16 mouse cellular contexts compared by ENCODE assay signal in genomic region chr7:24422251-24422650, GRCm38 (mm10). TPM values are rescaled to one million over a fixed set of nuclear protein-coding genes. Genes with fewer than 3 reads are reported as not detected.
DNase-seq lines count a peak whose midpoint lies in the region; ATAC-seq and TF ChIP-seq lines count a peak whose summit lies in the region.
"Had no signal": no experiment of that assay in that cellular context is flagged by ENCODE, and none has a peak within 500 bp of the region (broad histone marks: within the 10 kb centered on the region; RNA-seq: fewer than 3 reads in every experiment).

No protein-coding gene starts in this region.

- H3K9me3 ChIP-seq in limb, embryonic 13.5 days: no peaks in the 10 kb centered on the region
- H3K9me3 ChIP-seq in limb, embryonic 10.5 days (replicated peaks): no peaks in the 10 kb centered on the region
- H3K9me3 ChIP-seq in hindbrain, embryonic 16.5 days (ENCODE audit: control insufficient read depth, low read length): no peaks in the 10 kb centered on the region
- no peaks in the 10 kb centered on the region for H3K9me3 ChIP-seq in midbrain, embryonic 14.5 days (ENCODE audit: control insufficient read depth, low read length)
- no peaks in the 10 kb centered on the region for H3K9me3 ChIP-seq in intestine, postnatal 0 days (ENCODE audit: control insufficient read depth)
- H3K9me3 ChIP-seq: embryonic facial prominence, embryonic 15.5 days had no signal

- intact Hi-C loops in gastrocnemius, postnatal 14 days (cut with DNase I; ENCODE audit: low total_unique reads): no loop called here

- no peak overlapping the region for H3K4me2 ChIP-seq in limb, embryonic 13.5 days (replicated peaks)
- H3K4me2 ChIP-seq in hindbrain, embryonic 16.5 days (ENCODE audit: low read length): no peak overlapping the region
- H3K4me2 ChIP-seq in midbrain, embryonic 14.5 days (ENCODE audit: low read length): no peak overlapping the region
- no peak overlapping the region for H3K4me2 ChIP-seq in intestine, postnatal 0 days (replicated peaks; ENCODE audit: low read depth)
- H3K4me2 ChIP-seq: embryonic facial prominence, embryonic 15.5 days had no signal

- no peak for DNase-seq in limb, embryonic 10.5 days (ENCODE audit: low spot score)
- DNase-seq in cerebellum, postnatal 10 days: peak; percentile 78 to 84
- peak; percentile 8 for DNase-seq in midbrain, embryonic 14.5 days
- DNase-seq in gastrocnemius, postnatal 14 days: no peak
- DNase-seq in heart, postnatal 4 days: no peak
- DNase-seq: adrenal gland, postnatal 14 days; liver; lung, postnatal 10 days had no signal

- H3K27ac ChIP-seq in limb, embryonic 13.5 days: no peak overlapping the region
- no peak overlapping the region for H3K27ac ChIP-seq in limb, embryonic 10.5 days
- peak overlapping the region; percentile 64; the same call in 1 of the 2 replicates for H3K27ac ChIP-seq in hindbrain, embryonic 16.5 days (ENCODE audit: low read depth, low read length)
- H3K27ac ChIP-seq in midbrain, embryonic 14.5 days (replicated peaks; ENCODE audit: low read depth, low read length): no peak overlapping the region
- H3K27ac ChIP-seq in intestine, postnatal 0 days (ENCODE audit: low read depth, low read length): no peak overlapping the region
- H3K27ac ChIP-seq: embryonic facial prominence, embryonic 15.5 days had no signal

- no peak overlapping the region for H3K4me3 ChIP-seq in limb, embryonic 13.5 days
- no peak overlapping the region for H3K4me3 ChIP-seq in limb, embryonic 10.5 days
- no peak overlapping the region for H3K4me3 ChIP-seq in hindbrain, embryonic 16.5 days (ENCODE audit: low read length)
- H3K4me3 ChIP-seq in midbrain, embryonic 14.5 days (replicated peaks; ENCODE audit: low read depth, low read length): no peak overlapping the region
- no peak overlapping the region for H3K4me3 ChIP-seq in intestine, postnatal 0 days (ENCODE audit: low read depth, low read length)
- H3K4me3 ChIP-seq: embryonic facial prominence, embryonic 15.5 days had no signal

- 80% methylated on average over 8 of the region's 8 CpGs for WGBS in limb, embryonic 13.5 days
- WGBS in limb, embryonic 10.5 days: 85% methylated on average over 8 of the region's 8 CpGs
- WGBS in hindbrain, embryonic 16.5 days: 46% methylated on average over 8 of the region's 8 CpGs
- 44% methylated on average over 8 of the region's 8 CpGs for WGBS in midbrain, embryonic 14.5 days
- 83% methylated on average over 8 of the region's 8 CpGs for WGBS in intestine, postnatal 0 days

- H3K27me3 ChIP-seq in limb, embryonic 13.5 days: no peaks in the 10 kb centered on the region
- no peaks in the 10 kb centered on the region for H3K27me3 ChIP-seq in limb, embryonic 10.5 days (ENCODE audit: low read depth, poor library complexity, severe bottlenecking)
- no peaks in the 10 kb centered on the region for H3K27me3 ChIP-seq in hindbrain, embryonic 16.5 days (replicated peaks; ENCODE audit: control insufficient read depth, insufficient read depth, low read length)
- no peaks in the 10 kb centered on the region for H3K27me3 ChIP-seq in midbrain, embryonic 14.5 days (ENCODE audit: control insufficient read depth, insufficient read depth, low read length)
- H3K27me3 ChIP-seq in intestine, postnatal 0 days (replicated peaks; ENCODE audit: control insufficient read depth, insufficient read depth, low read length): no peaks in the 10 kb centered on the region
- H3K27me3 ChIP-seq: CH12.LX; embryonic facial prominence, embryonic 15.5 days had no signal

- peaks cover 3% of the 10 kb centered on the region for H3K4me1 ChIP-seq in limb, embryonic 13.5 days
- H3K4me1 ChIP-seq in limb, embryonic 10.5 days: peaks cover 4% of the 10 kb centered on the region
- H3K4me1 ChIP-seq in hindbrain, embryonic 16.5 days (ENCODE audit: control insufficient read depth, insufficient read depth, low read depth, low read length): peaks cover 7% of the 10 kb centered on the region
- peaks cover 15% of the 10 kb centered on the region; the same call in 1 of the 2 replicates for H3K4me1 ChIP-seq in midbrain, embryonic 14.5 days (ENCODE audit: control insufficient read depth, insufficient read depth, low read length)
- H3K4me1 ChIP-seq in intestine, postnatal 0 days (replicated peaks; ENCODE audit: control insufficient read depth, insufficient read depth, low read length): no peaks in the 10 kb centered on the region
- H3K4me1 ChIP-seq: embryonic facial prominence, embryonic 15.5 days had no signal

- H3K36me3 ChIP-seq in limb, embryonic 13.5 days: peaks cover 40% of the 10 kb centered on the region
- H3K36me3 ChIP-seq in limb, embryonic 10.5 days: peaks cover 44% of the 10 kb centered on the region
- peaks cover 4% of the 10 kb centered on the region for H3K36me3 ChIP-seq in hindbrain, embryonic 16.5 days (ENCODE audit: control insufficient read depth, insufficient read depth, low read length)
- H3K36me3 ChIP-seq in midbrain, embryonic 14.5 days (ENCODE audit: control insufficient read depth, insufficient read depth, low read length): peaks cover 25% of the 10 kb centered on the region
- H3K36me3 ChIP-seq in intestine, postnatal 0 days (ENCODE audit: control insufficient read depth, insufficient read depth): peaks cover 28% of the 10 kb centered on the region; the same call in 1 of the 2 replicates

- no peak for TF ChIP-seq CTCF in intestine, postnatal 0 days (IDR thresholded peaks at IDR 0.05; ENCODE audit: low read depth)

- 0 out of 2 replicates have a peak overlapping the region, but pooled peaks have one; percentile 4 for H3K9ac ChIP-seq in limb, embryonic 13.5 days
- no peak overlapping the region; the same call in 1 of the 2 replicates for H3K9ac ChIP-seq in hindbrain, embryonic 16.5 days (ENCODE audit: low read depth, low read length)
- no peak overlapping the region for H3K9ac ChIP-seq in midbrain, embryonic 14.5 days (replicated peaks; ENCODE audit: low read length)
- H3K9ac ChIP-seq in intestine, postnatal 0 days (ENCODE audit: low read depth, low read length): no peak overlapping the region
- H3K9ac ChIP-seq: embryonic facial prominence, embryonic 15.5 days had no signal

- no peak for ATAC-seq in limb, embryonic 13.5 days (ENCODE audit: low FRiP score, low read depth)
- ATAC-seq in hindbrain, embryonic 16.5 days: peak; percentile 77
- ATAC-seq in midbrain, embryonic 14.5 days (ENCODE audit: low FRiP score, low TSS enrichment): no peak; the same call in 1 of the 2 replicates
- no peak for ATAC-seq in intestine, postnatal 0 days

RNA-seq across cellular contexts. Expression of gene Smg9, which starts 22.8 kb away (rescaled TPM):
- polyA plus RNA-seq in limb, embryonic 13.5 days (2015; fragmentation: Nextera tagmentation; extraction: Ambion mirVana): 24.5 and 25.1 TPM in 2 replicates
- polyA plus RNA-seq in limb, embryonic 10.5 days (2016; fragmentation: Nextera tagmentation; extraction: Ambion mirVana): 28.3 and 29.0 TPM in 2 replicates
- polyA plus RNA-seq in hindbrain, embryonic 16.5 days (2015; fragmentation: Nextera tagmentation; extraction: Ambion mirVana): 38.2 and 38.9 TPM in 2 replicates
- 32.9 and 33.3 TPM in 2 replicates for polyA plus RNA-seq in midbrain, embryonic 14.5 days (2014; fragmentation: Nextera tagmentation; extraction: Ambion mirVana)
- total RNA-seq in gastrocnemius, postnatal 14 days (2021): 1 to 10 TPM; 9.2 to 9.5 TPM
- total RNA-seq in heart, postnatal 4 days (2021): 10 to 100 TPM; 15.0 to 15.5 TPM
- polyA plus RNA-seq in intestine, postnatal 0 days (2015; fragmentation: Nextera tagmentation; extraction: Ambion mirVana): 14.0 and 15.1 TPM in 2 replicates

RNA-seq across cellular contexts. Expression of gene Irgc1, which starts 29.8 kb away (rescaled TPM):
- polyA plus RNA-seq in limb, embryonic 13.5 days (2015; fragmentation: Nextera tagmentation; extraction: Ambion mirVana): not detected in 2 replicates
- not detected in 2 replicates for polyA plus RNA-seq in limb, embryonic 10.5 days (2016; fragmentation: Nextera tagmentation; extraction: Ambion mirVana)
- polyA plus RNA-seq in hindbrain, embryonic 16.5 days (2015; fragmentation: Nextera tagmentation; extraction: Ambion mirVana): not detected in 2 replicates
- not detected in 2 replicates for polyA plus RNA-seq in midbrain, embryonic 14.5 days (2014; fragmentation: Nextera tagmentation; extraction: Ambion mirVana)
- under 1 TPM in 1 of 2 experiments, not detected in 1; 0.12 TPM for total RNA-seq in gastrocnemius, postnatal 14 days (2021)
- total RNA-seq in heart, postnatal 4 days (2021): not detected
- not detected in 2 replicates for polyA plus RNA-seq in intestine, postnatal 0 days (2015; fragmentation: Nextera tagmentation; extraction: Ambion mirVana)
- total RNA-seq: adrenal gland, postnatal 14 days; CH12.LX; granulocyte monocyte progenitor cell, adult 5-6 weeks; hematopoietic stem cell, adult 5-6 weeks; layer of hippocampus, postnatal 14 days had no signal
- polyA plus RNA-seq: embryonic facial prominence, embryonic 15.5 days had no signal

RNA-seq across cellular contexts. Expression of gene Plaur, which starts 40.0 kb away (rescaled TPM):
- 3.3 and 3.5 TPM in 2 replicates for polyA plus RNA-seq in limb, embryonic 13.5 days (2015; fragmentation: Nextera tagmentation; extraction: Ambion mirVana)
- 2.2 and 2.5 TPM in 2 replicates for polyA plus RNA-seq in limb, embryonic 10.5 days (2016; fragmentation: Nextera tagmentation; extraction: Ambion mirVana)
- polyA plus RNA-seq in hindbrain, embryonic 16.5 days (2015; fragmentation: Nextera tagmentation; extraction: Ambion mirVana): 1.8 and 2.2 TPM in 2 replicates
- 1.1 and 2.6 TPM in 2 replicates for polyA plus RNA-seq in midbrain, embryonic 14.5 days (2014; fragmentation: Nextera tagmentation; extraction: Ambion mirVana)
- 1 to 10 TPM in 1 of 2 experiments, under 1 TPM in 1; 0.84 to 1.2 TPM for total RNA-seq in gastrocnemius, postnatal 14 days (2021)
- 10 to 100 TPM in 1 of 2 experiments, 1 to 10 TPM in 1; 6.4 to 10.4 TPM for total RNA-seq in heart, postnatal 4 days (2021)
- polyA plus RNA-seq in intestine, postnatal 0 days (2015; fragmentation: Nextera tagmentation; extraction: Ambion mirVana): 6.9 and 7.8 TPM in 2 replicates

RNA-seq across cellular contexts. Expression of gene Kcnn4, which starts 52.2 kb away (rescaled TPM):
- polyA plus RNA-seq in limb, embryonic 13.5 days (2015; fragmentation: Nextera tagmentation; extraction: Ambion mirVana): 1.4 and 2.4 TPM in 2 replicates
- 3.6 and 4.0 TPM in 2 replicates for polyA plus RNA-seq in limb, embryonic 10.5 days (2016; fragmentation: Nextera tagmentation; extraction: Ambion mirVana)
- 2.5 and 3.2 TPM in 2 replicates for polyA plus RNA-seq in hindbrain, embryonic 16.5 days (2015; fragmentation: Nextera tagmentation; extraction: Ambion mirVana)
- 0.43 and 0.45 TPM in 2 replicates for polyA plus RNA-seq in midbrain, embryonic 14.5 days (2014; fragmentation: Nextera tagmentation; extraction: Ambion mirVana)
- total RNA-seq in gastrocnemius, postnatal 14 days (2021): under 1 TPM; 0.29 to 0.33 TPM
- 1 to 10 TPM; 1.0 TPM for total RNA-seq in heart, postnatal 4 days (2021)
- 3.2 and 3.7 TPM in 2 replicates for polyA plus RNA-seq in intestine, postnatal 0 days (2015; fragmentation: Nextera tagmentation; extraction: Ambion mirVana)

RNA-seq across cellular contexts. Expression of gene Cadm4, which starts 59.6 kb away (rescaled TPM):
- 6.3 and 6.5 TPM in 2 replicates for polyA plus RNA-seq in limb, embryonic 13.5 days (2015; fragmentation: Nextera tagmentation; extraction: Ambion mirVana)
- polyA plus RNA-seq in limb, embryonic 10.5 days (2016; fragmentation: Nextera tagmentation; extraction: Ambion mirVana): 2.9 and 4.5 TPM in 2 replicates
- polyA plus RNA-seq in hindbrain, embryonic 16.5 days (2015; fragmentation: Nextera tagmentation; extraction: Ambion mirVana): 47.0 and 68.0 TPM in 2 replicates
- 26.2 and 63.4 TPM in 2 replicates for polyA plus RNA-seq in midbrain, embryonic 14.5 days (2014; fragmentation: Nextera tagmentation; extraction: Ambion mirVana)
- total RNA-seq in gastrocnemius, postnatal 14 days (2021): 10 to 100 TPM in 1 of 2 experiments, 1 to 10 TPM in 1; 5.3 to 17.7 TPM
- total RNA-seq in heart, postnatal 4 days (2021): 10 to 100 TPM; 11.9 to 12.5 TPM
- polyA plus RNA-seq in intestine, postnatal 0 days (2015; fragmentation: Nextera tagmentation; extraction: Ambion mirVana): 1.4 and 1.7 TPM in 2 replicates
- total RNA-seq: granulocyte monocyte progenitor cell, adult 5-6 weeks had no signal

Comparison
In these comparisons a context has a peak if more than half of its experiments do, and no peak if none do; other contexts are left out.
1. DNase-seq: peak in cerebellum, postnatal 10 days (2 of 2) and midbrain, embryonic 14.5 days (single experiment); none in limb, embryonic 10.5 days (single experiment), gastrocnemius, postnatal 14 days (single experiment) and heart, postnatal 4 days (single experiment).